Mouse (Mus musculus) lung, adult 2 months (tissue): ENCODE data around the gene Rpl41. TPM values are rescaled to one million over a fixed set of nuclear protein-coding genes. Genes with fewer than 3 reads are reported as not detected.

Experiments
- DNase-seq: peaks from one replicate; pipeline ENCODE4 v3.0.0; 2022
- H3K4me1 ChIP-seq: fragments of 200-500 bp; 2 replicates; pipeline ENCODE4 v1.6.1; 2011; ENCODE audit warnings: low read length; ENCODE audit not compliant: control insufficient read depth, insufficient read depth
- H3K4me3 ChIP-seq: fragments of 200-500 bp; replicated peaks from 2 replicates; pipeline ENCODE3; 2011; ENCODE audit warnings: low read depth, mild to moderate bottlenecking, control low read depth, low read length; ENCODE audit errors: extremely low read depth
- CTCF ChIP-seq: fragments of 200-500 bp; IDR thresholded peaks from 2 replicates; pipeline ENCODE4 v1.5.1; 2011; ENCODE audit warnings: mild to moderate bottlenecking, low read length, control low read depth; ENCODE audit not compliant: insufficient read depth
- POLR2A ChIP-seq: fragments of 200-500 bp; IDR thresholded peaks from 2 replicates; pipeline ENCODE4 v1.6.1; 2011; ENCODE audit warnings: low read depth, mild to moderate bottlenecking, control low read depth, low read length, borderline replicate concordance; ENCODE audit errors: extremely low read depth
- WGBS: fragments of 180-500 bp; shearing (Covaris S2); methylation state at CpG from one replicate; pipeline ENCODE4 v1.1.7; 2018; 5-methylcytosine and 5-hydroxymethylcytosine counted together
- polyA plus RNA-seq: library from polyadenylated mRNA; depleted of rRNA; stranded (reverse); fragments of >200 nt; gene quantifications from 2 replicates; pipeline ENCODE4 v1.2.3, GENCODE M21; 2012

Gene Rpl41
- polyA plus RNA-seq, 1 experiment: 1,373 TPM

DNA sequence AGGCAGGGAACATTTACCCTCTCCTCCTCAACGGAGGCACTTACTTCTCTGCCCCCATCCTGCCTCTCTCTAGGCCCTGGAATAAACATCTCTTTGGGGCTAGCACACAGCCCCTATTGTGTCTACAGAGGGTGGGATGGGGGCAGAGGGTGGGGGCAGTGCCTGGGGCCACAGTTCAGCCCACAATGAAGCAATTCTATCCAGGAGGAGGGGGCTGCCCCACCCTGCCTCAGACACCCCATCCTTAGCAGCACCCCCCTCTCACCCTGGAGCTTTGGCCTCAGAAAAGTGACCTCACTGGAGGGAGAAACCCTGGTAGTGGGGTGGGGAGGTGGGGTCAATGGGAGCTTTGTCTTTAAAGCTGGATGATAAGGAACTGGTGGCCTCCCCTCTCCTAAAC, 37.4 kb upstream of the Rpl41 start:
- Histone ChIP-seq H3K4me3 (no peak overlapping the region), H3K4me1 (peaks cover 3% of the 10 kb centered on the region; the same call in 1 of the 2 replicates)
- DNase-seq: no peak
- 13% methylated on average over 1 of the region's 1 CpGs for WGBS
- TF ChIP-seq CTCF (no peak), POLR2A (no peak)

DNA sequence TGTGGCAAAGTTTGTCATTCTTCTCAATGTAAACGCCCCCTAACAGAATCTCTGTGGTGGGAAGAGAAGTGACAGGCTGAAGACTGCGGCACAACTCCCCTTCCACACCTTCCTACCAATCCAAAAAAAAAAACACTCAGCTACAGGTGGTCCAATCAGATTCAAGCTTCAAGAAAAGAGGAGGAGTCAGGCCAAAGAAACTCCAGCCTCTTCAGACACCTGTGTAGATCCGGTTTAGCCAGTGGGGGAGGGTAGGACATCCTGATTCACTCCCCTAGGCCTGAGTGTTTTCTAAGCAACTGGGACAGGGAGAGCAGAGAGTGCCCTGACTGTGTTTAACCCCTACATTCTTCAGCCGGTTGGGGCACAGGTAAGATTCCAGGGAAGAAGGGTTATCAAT, 35.3 kb upstream of the Rpl41 start:
- 20% methylated on average over 4 of the region's 4 CpGs for WGBS
- DNase-seq: peak; percentile 69
- Histone ChIP-seq H3K4me3 (no peak overlapping the region), H3K4me1 (peaks cover 3% of the 10 kb centered on the region; the same call in 1 of the 2 replicates)
- TF ChIP-seq CTCF (no peak), POLR2A (no peak)

GRCm38 (mm10) chr10:128583644-128584043, 34.5 kb upstream of the Rpl41 start:
- DNase-seq: peak; percentile 75
- Histone ChIP-seq H3K4me1 (peaks cover 3% of the 10 kb centered on the region; the same call in 1 of the 2 replicates), H3K4me3 (no peak overlapping the region)
- TF ChIP-seq POLR2A: peak; percentile 41; the same call in 1 of the 2 replicates
- TF ChIP-seq CTCF: no peak
- 21% methylated on average over 7 of the region's 7 CpGs for WGBS

- no peak overlapping the region for H3K4me3 ChIP-seq
- no peak for DNase-seq
- 85% methylated on average over 4 of the region's 4 CpGs for WGBS
- TF ChIP-seq POLR2A: no peak
- TF ChIP-seq CTCF: no peak
- peaks cover 3% of the 10 kb centered on the region; the same call in 1 of the 2 replicates for H3K4me1 ChIP-seq
Measured at GRCm38 (mm10) chr10:128579731-128580130, 30.6 kb upstream of the Rpl41 start.

DNA sequence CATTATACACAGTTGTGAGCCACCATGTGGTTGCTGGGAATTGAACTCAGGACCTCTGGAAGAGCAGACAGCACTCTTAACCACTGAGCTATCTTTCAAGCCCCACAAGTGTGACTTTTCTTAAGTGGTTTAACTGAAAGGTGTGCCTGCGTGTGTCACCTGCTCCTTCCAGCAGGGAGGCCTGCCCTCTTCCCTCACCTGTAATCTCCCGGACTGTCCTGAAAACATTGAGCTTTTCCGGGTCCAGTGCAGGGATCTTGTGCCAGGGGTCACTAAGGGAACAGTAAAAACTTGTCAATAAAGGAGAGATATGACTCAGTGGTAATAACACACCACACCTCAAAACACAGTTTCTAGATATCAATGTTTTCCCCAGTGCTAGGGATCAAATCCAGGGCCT, 30.2 kb upstream of the Rpl41 start:
- DNase-seq: no peak
- 75% methylated on average over 3 of the region's 3 CpGs for WGBS
- no peak for TF ChIP-seq CTCF
- TF ChIP-seq POLR2A: no peak
- H3K4me1 ChIP-seq: peaks cover 3% of the 10 kb centered on the region; the same call in 1 of the 2 replicates
- no peak overlapping the region for H3K4me3 ChIP-seq

GRCm38 (mm10) chr10:128578330-128578729, 29.2 kb upstream of the Rpl41 start:
- no peak for TF ChIP-seq POLR2A
- no peak for TF ChIP-seq CTCF
- no peaks in the 10 kb centered on the region for H3K4me1 ChIP-seq
- DNase-seq: no peak
- no peak overlapping the region for H3K4me3 ChIP-seq
- 52% methylated on average over 11 of the region's 11 CpGs for WGBS

DNA sequence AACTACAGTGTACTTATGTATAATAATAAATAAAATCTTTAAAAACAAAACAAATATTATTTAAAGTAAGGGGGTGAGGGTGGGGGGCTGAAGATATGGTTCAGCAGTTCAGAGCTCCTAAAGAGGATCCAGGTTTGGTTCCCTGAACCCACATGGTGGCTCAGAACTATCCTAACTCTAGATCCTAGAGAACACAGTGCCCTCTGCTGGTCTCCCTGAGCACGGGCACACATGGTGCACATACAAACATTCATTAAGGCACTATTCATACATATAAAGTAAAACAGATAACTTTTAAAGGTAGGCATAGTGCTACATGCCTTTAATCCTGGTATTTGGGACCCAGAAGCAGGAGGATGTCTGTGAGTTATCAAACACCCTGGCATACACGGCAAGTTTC, 26.0 kb upstream of the Rpl41 start:
- no peaks in the 10 kb centered on the region for H3K4me1 ChIP-seq
- TF ChIP-seq CTCF (peak; percentile 50), POLR2A (no peak)
- DNase-seq: no peak
- whole genome bisulfite sequencing: 84% methylated on average over 2 of the region's 2 CpGs
- no peak overlapping the region for H3K4me3 ChIP-seq

- peak; percentile 96 for DNase-seq
- WGBS: under 1% methylated on average over 58 of the region's 58 CpGs
- H3K4me1 ChIP-seq: no peaks in the 10 kb centered on the region
- H3K4me3 ChIP-seq: peak within 1 kb of the TSS; percentile 86
- TF ChIP-seq CTCF (no peak), POLR2A (peak; percentile 88; the same call in 1 of the 2 replicates)
Measured at GRCm38 (mm10) chr10:128565788-128566531, 16.9 kb upstream of the Rpl41 start, which contains the start of gene Pa2g4. Gene Pa2g4 (minus strand): TSS chr10:128565987.

GRCm38 (mm10) chr10:128565206-128565787, 16.2 kb upstream of the Rpl41 start:
- peak overlapping the region; percentile 86 for H3K4me3 ChIP-seq
- TF ChIP-seq CTCF (no peak), POLR2A (no peak)
- DNase-seq: no peak
- H3K4me1 ChIP-seq: no peaks in the 10 kb centered on the region
- 0% methylated on average over 46 of the region's 46 CpGs for WGBS
